ENCODE assay signal across 8 mouse cellular contexts in genomic region chr15:98934217-98934839, GRCm38 (mm10). TPM values are rescaled to one million over a fixed set of nuclear protein-coding genes. Genes with fewer than 3 reads are reported as not detected.
DNase-seq lines count a peak whose midpoint lies in the region; ATAC-seq and TF ChIP-seq lines count a peak whose summit lies in the region.

Gene Tuba1b (minus strand): TSS chr15:98934565.

- peaks cover 9% of the 10 kb centered on the region; the same call in 1 of the 2 replicates for H3K4me1 ChIP-seq in heart, embryonic 11.5 days (ENCODE audit: control insufficient read depth, insufficient read depth, low read length)
- peaks cover 18% of the 10 kb centered on the region for H3K4me1 ChIP-seq in kidney, embryonic 16.5 days (ENCODE audit: insufficient read depth, low read length)

- H3K9ac ChIP-seq in heart, embryonic 11.5 days (ENCODE audit: low read depth, low read length), result peak within 1 kb of the TSS; percentile 99
- H3K9ac ChIP-seq in kidney, embryonic 16.5 days (replicated peaks; ENCODE audit: low read length), result peak within 1 kb of the TSS; percentile 95

- peak within 1 kb of the TSS; percentile 99 for H3K27ac ChIP-seq in heart, embryonic 11.5 days (ENCODE audit: low read depth, low read length)
- peak within 1 kb of the TSS; percentile 99 for H3K27ac ChIP-seq in kidney, embryonic 16.5 days (ENCODE audit: low read length)

- H3K27me3 ChIP-seq in heart, embryonic 11.5 days (ENCODE audit: control insufficient read depth, insufficient read depth, low read length), result no peaks in the 10 kb centered on the region
- no peaks in the 10 kb centered on the region for H3K27me3 ChIP-seq in kidney, embryonic 16.5 days (ENCODE audit: insufficient read depth, low read length)

- H3K9me3 ChIP-seq in heart, embryonic 11.5 days (replicated peaks; ENCODE audit: control insufficient read depth, low read length), result no peaks in the 10 kb centered on the region
- no peaks in the 10 kb centered on the region for H3K9me3 ChIP-seq in kidney, embryonic 16.5 days (ENCODE audit: low read length)

- no peaks in the 10 kb centered on the region; the same call in 1 of the 2 replicates for H3K36me3 ChIP-seq in heart, embryonic 11.5 days (ENCODE audit: control insufficient read depth, insufficient read depth, low read length)
- peaks cover 11% of the 10 kb centered on the region for H3K36me3 ChIP-seq in kidney, embryonic 16.5 days (ENCODE audit: insufficient read depth, low read length)

- no peak for TF ChIP-seq CTCF in brain, embryonic 14.5 days (IDR thresholded peaks at IDR 0.05; ENCODE audit: borderline replicate concordance, extremely low read depth, insufficient read depth, insufficient read length)

- peak within 1 kb of the TSS; percentile 98 for H3K4me2 ChIP-seq in heart, embryonic 11.5 days
- peak within 1 kb of the TSS; percentile 79 for H3K4me2 ChIP-seq in kidney, embryonic 16.5 days (replicated peaks; ENCODE audit: low read depth, low read length)

- peak; percentile 51; the same call in 1 of the 2 replicates for TF ChIP-seq POLR2A in brain, embryonic 14.5 days (IDR thresholded peaks at IDR 0.05; ENCODE audit: borderline replicate concordance, extremely low read depth, insufficient read depth, insufficient read length, poor library complexity, severe bottlenecking)

- WGBS in heart, embryonic 11.5 days (ENCODE audit: insufficient replicate concordance), result under 1% methylated on average over 52 of the region's 58 CpGs
- WGBS in kidney, embryonic 16.5 days, result under 1% methylated on average over 49 of the region's 58 CpGs

- peak; percentile 79 for ATAC-seq in erythroblast, adult 5-6 weeks (replicated peaks; ENCODE audit: low FRiP score, poor library complexity, severe bottlenecking)
- ATAC-seq in heart, embryonic 11.5 days (replicated peaks; ENCODE audit: insufficient number of reproducible peaks, low FRiP score, low TSS enrichment), result peak; percentile 97
- peak; percentile 97 for ATAC-seq in kidney, embryonic 16.5 days (ENCODE audit: low FRiP score, low TSS enrichment)

- peak; percentile 92 for DNase-seq in CD4-positive helper T cell, adult 2 months (ENCODE audit: low read depth, low spot score)
- DNase-seq in brain, embryonic 14.5 days (ENCODE audit: low read depth), result peak; percentile 96
- DNase-seq in liver, result peak; percentile 94
- DNase-seq in monocyte, adult 2 months (ENCODE audit: low read depth in 1 of 2, low spot score in 2 of 2), result peak; percentile 76 to 79
- peak; percentile 81 to 86 for DNase-seq in spleen, postnatal 14 days (ENCODE audit: low spot score in 2 of 2)

- H3K4me3 ChIP-seq in heart, embryonic 11.5 days (ENCODE audit: low read depth, low read length), result peak within 1 kb of the TSS; percentile 84
- peak within 1 kb of the TSS; percentile 89 for H3K4me3 ChIP-seq in kidney, embryonic 16.5 days (ENCODE audit: low read length)

RNA-seq across cellular contexts. Expression of gene Tuba1b, which starts in this region (rescaled TPM):
- 2,160 and 2,864 TPM in 2 replicates for polyA plus RNA-seq in brain, embryonic 14.5 days (2012; rRNA removed)
- total RNA-seq in erythroblast, adult 5-6 weeks (2015; ENCODE audit: low replicate concordance), result 804 and 902 TPM in 2 replicates
- total RNA-seq in erythroblast, adult 5-6 weeks (2017; ENCODE audit: low replicate concordance), result 180 and 247 TPM in 2 replicates
- polyA plus RNA-seq in heart, embryonic 11.5 days (2014; fragmentation: Nextera tagmentation; extraction: Ambion mirVana), result 1,819 and 1,826 TPM in 2 replicates
- 1,826 and 1,900 TPM in 2 replicates for polyA plus RNA-seq in kidney, embryonic 16.5 days (2015; fragmentation: Nextera tagmentation; extraction: Ambion mirVana)

Comparison
In these comparisons a context has a peak if more than half of its experiments do, and no peak if none do; other contexts are left out.
1. Peak in every context shown above with its lines: DNase-seq, ATAC-seq, H3K4me3 ChIP-seq and H3K27ac ChIP-seq.